Mouse (Mus musculus): Measurements from ENCODE around the gene 4930451I11Rik.

- no peak for TF ChIP-seq CTCF (IDR thresholded peaks at IDR 0.05; ENCODE audit: borderline replicate concordance, extremely low read depth, insufficient read depth, insufficient read length)
- TF ChIP-seq POLR2A (IDR thresholded peaks at IDR 0.05; ENCODE audit: borderline replicate concordance, extremely low read depth, insufficient read depth, insufficient read length, poor library complexity, severe bottlenecking), result no peak
These were observed 48.7 kb downstream of the 4930451I11Rik start for GRCm38 (mm10) chr7:126782693-126783092.

Measured in brain, embryonic 14.5 days (tissue).